Mouse (Mus musculus) heart, embryonic 12.5 days (tissue): ENCODE results near the gene Grb2. TPM values are rescaled to one million over a fixed set of nuclear protein-coding genes. Genes with fewer than 3 reads are reported as not detected.

Source experiments
- ATAC-seq: fragments of 200-750 bp; cut with Nextera tagmentation; 2 replicates; pipeline ENCODE4 v1.8.0; 2017; ENCODE audit warnings: moderate TSS enrichment, moderate library complexity; ENCODE audit not compliant: insufficient number of reproducible peaks, low FRiP score
- H3K27ac ChIP-seq: fragments of 300-500 bp; sonication (generic); 2 replicates; pipeline ENCODE4 v1.5.1; 2016; ENCODE audit warnings: mild to moderate bottlenecking, moderate library complexity; ENCODE audit not compliant: poor library complexity, severe bottlenecking
- H3K27me3 ChIP-seq: fragments of 300-500 bp; sonication (generic); replicated peaks from 2 replicates; pipeline ENCODE4 v1.6.1; 2016; ENCODE audit warnings: mild to moderate bottlenecking, moderate library complexity
- H3K36me3 ChIP-seq: fragments of 300-500 bp; sonication (generic); 2 replicates; pipeline ENCODE4 v1.6.1; 2016; ENCODE audit warnings: mild to moderate bottlenecking, moderate library complexity
- H3K4me1 ChIP-seq: fragments of 300-500 bp; sonication (generic); replicated peaks from 2 replicates; pipeline ENCODE4 v1.6.1; 2016; ENCODE audit warnings: mild to moderate bottlenecking
- H3K4me2 ChIP-seq: fragments of 300-500 bp; sonication (generic); 2 replicates; pipeline ENCODE4 v1.6.1; 2016; ENCODE audit warnings: mild to moderate bottlenecking, moderate library complexity
- H3K4me3 ChIP-seq: fragments of 300-500 bp; sonication (generic); 2 replicates; pipeline ENCODE4 v1.5.1; 2016; ENCODE audit warnings: mild to moderate bottlenecking
- H3K9ac ChIP-seq: fragments of 300-500 bp; sonication (generic); 2 replicates; pipeline ENCODE4 v1.6.1; 2016; ENCODE audit warnings: mild to moderate bottlenecking, moderate library complexity
- H3K9me3 ChIP-seq: fragments of 300-500 bp; sonication (generic); replicated peaks from 2 replicates; pipeline ENCODE4 v1.6.1; 2016; ENCODE audit warnings: mild to moderate bottlenecking, moderate library complexity
- whole genome bisulfite sequencing: fragments of 180-500 bp; shearing (Covaris S2); methylation state at CpG from one replicate; pipeline ENCODE4 v1.1.7; 2016; 5-methylcytosine and 5-hydroxymethylcytosine counted together
- polyA plus RNA-seq: library from polyadenylated mRNA; unstranded; fragments of >200 nt; fragmentation: Nextera tagmentation; extraction: Ambion mirVana; gene quantifications from 2 replicates; pipeline ENCODE4 v1.2.1, GENCODE M21; 2016

The Grb2 gene
- polyA plus RNA-seq, 1 experiment from 2014 or later = 95.9 TPM

- Histone ChIP-seq H3K4me1 (peaks cover 47% of the 10 kb centered on the region), H3K27me3 (no peaks in the 10 kb centered on the region), H3K9me3 (no peaks in the 10 kb centered on the region), H3K4me2 (peak within 1 kb of the TSS; percentile 94), H3K9ac (peak within 1 kb of the TSS; percentile 93), H3K4me3 (peak within 1 kb of the TSS; percentile 89), H3K27ac (peak within 1 kb of the TSS; percentile 84), H3K36me3 (peaks cover 54% of the 10 kb centered on the region)
- ATAC-seq = peak; percentile 98
- under 1% methylated on average over 87 of the region's 93 CpGs for WGBS
Observed at GRCm38 (mm10) chr11:115603476-115604303, 104.7 kb downstream of the Grb2 start, which contains the start of the genes Mrps7 and Gga3. TSS of gene Mrps7 (plus strand) at chr11:115603925. TSS of gene Gga3 (minus strand) at chr11:115604051.

- H3K27ac ChIP-seq = peak overlapping the region; percentile 84
- H3K36me3 ChIP-seq = peaks cover 53% of the 10 kb centered on the region
- peaks cover 47% of the 10 kb centered on the region for H3K4me1 ChIP-seq
- H3K27me3 ChIP-seq = no peaks in the 10 kb centered on the region
- no peak for ATAC-seq
- peak overlapping the region; percentile 93 for H3K9ac ChIP-seq
- H3K9me3 ChIP-seq = no peaks in the 10 kb centered on the region
- H3K4me3 ChIP-seq = peak overlapping the region; percentile 89
- 6% methylated on average over 15 of the region's 15 CpGs for WGBS
- H3K4me2 ChIP-seq = peak overlapping the region; percentile 94
Observed at GRCm38 (mm10) chr11:115603128-115603475, 105.3 kb downstream of the Grb2 start.

- Histone ChIP-seq H3K4me3 (no peak overlapping the region), H3K4me1 (peaks cover 47% of the 10 kb centered on the region), H3K9me3 (no peaks in the 10 kb centered on the region), H3K36me3 (peaks cover 50% of the 10 kb centered on the region), H3K4me2 (peak overlapping the region; percentile 15; the same call in 1 of the 2 replicates), H3K27me3 (no peaks in the 10 kb centered on the region), H3K27ac (no peak overlapping the region), H3K9ac (no peak overlapping the region)
- WGBS = 53% methylated on average over 4 of the region's 4 CpGs
- no peak for ATAC-seq
Observed at GRCm38 (mm10) chr11:115601174-115601573, 107.2 kb downstream of the Grb2 start.

- H3K9ac ChIP-seq = no peak overlapping the region
- ATAC-seq = no peak
- no peak overlapping the region for H3K27ac ChIP-seq
- 85% methylated on average over 15 of the region's 15 CpGs for WGBS
- peaks cover 47% of the 10 kb centered on the region for H3K4me1 ChIP-seq
- peak overlapping the region; percentile 15; the same call in 1 of the 2 replicates for H3K4me2 ChIP-seq
- H3K36me3 ChIP-seq = peaks cover 50% of the 10 kb centered on the region
- no peaks in the 10 kb centered on the region for H3K27me3 ChIP-seq
- H3K9me3 ChIP-seq = no peaks in the 10 kb centered on the region
- H3K4me3 ChIP-seq = no peak overlapping the region
Observed at GRCm38 (mm10) chr11:115600743-115601142, 107.7 kb downstream of the Grb2 start.

GRCm38 (mm10) chr11:115599722-115600121 is 108.7 kb downstream of the Grb2 start:
- Histone ChIP-seq H3K36me3 (peaks cover 51% of the 10 kb centered on the region), H3K4me3 (no peak overlapping the region), H3K27ac (no peak overlapping the region), H3K4me2 (no peak overlapping the region), H3K27me3 (no peaks in the 10 kb centered on the region), H3K4me1 (peaks cover 37% of the 10 kb centered on the region), H3K9me3 (no peaks in the 10 kb centered on the region), H3K9ac (no peak overlapping the region)
- no peak for ATAC-seq
- 83% methylated on average over 7 of the region's 7 CpGs for WGBS

- Histone ChIP-seq H3K4me1 (peaks cover 34% of the 10 kb centered on the region), H3K36me3 (peaks cover 65% of the 10 kb centered on the region), H3K4me2 (no peak overlapping the region), H3K4me3 (no peak overlapping the region), H3K27me3 (no peaks in the 10 kb centered on the region), H3K9ac (no peak overlapping the region), H3K9me3 (no peaks in the 10 kb centered on the region), H3K27ac (no peak overlapping the region)
- 92% methylated on average over 4 of the region's 4 CpGs for WGBS
- no peak for ATAC-seq
Observed at GRCm38 (mm10) chr11:115598309-115598708, 110.1 kb downstream of the Grb2 start.

- no peak overlapping the region for H3K27ac ChIP-seq
- 91% methylated on average over 3 of the region's 3 CpGs for WGBS
- no peak overlapping the region for H3K4me2 ChIP-seq
- no peaks in the 10 kb centered on the region for H3K9me3 ChIP-seq
- H3K4me3 ChIP-seq = no peak overlapping the region
- peaks cover 84% of the 10 kb centered on the region for H3K36me3 ChIP-seq
- no peak overlapping the region for H3K9ac ChIP-seq
- H3K27me3 ChIP-seq = no peaks in the 10 kb centered on the region
- peaks cover 7% of the 10 kb centered on the region; the same call in 1 of the 2 replicates for H3K4me1 ChIP-seq
- ATAC-seq = no peak
Observed at GRCm38 (mm10) chr11:115595209-115595608, 113.2 kb downstream of the Grb2 start.

Other genes with a start within 250 kb of the Grb2 start
- gene Slc16a5, start 246.1 kb downstream of the Grb2 start, polyA plus RNA-seq = 0.17 TPM in 1 of 2 replicates, not detected in the other
- 5.8 and 6.4 TPM in 2 replicates for gene Armc7, start 232.9 kb downstream of the Grb2 start, polyA plus RNA-seq
- 56.2 and 58.2 TPM in 2 replicates for gene Nt5c, start 216.7 kb downstream of the Grb2 start, polyA plus RNA-seq
- 413 and 440 TPM in 2 replicates for gene Jpt1, start 194.2 kb downstream of the Grb2 start, polyA plus RNA-seq
- 673 and 675 TPM in 2 replicates for gene Sumo2, start 172.3 kb downstream of the Grb2 start, polyA plus RNA-seq
- gene Nup85, start 144.2 kb downstream of the Grb2 start, polyA plus RNA-seq = 117 and 132 TPM in 2 replicates
- gene Mrps7, start 104.7 kb downstream of the Grb2 start, polyA plus RNA-seq = 90.4 and 95.4 TPM in 2 replicates
- 19.2 and 21.9 TPM in 2 replicates for gene Gga3, start 104.5 kb downstream of the Grb2 start, polyA plus RNA-seq
- gene Mif4gd, start 95.6 kb downstream of the Grb2 start, polyA plus RNA-seq = 20.9 and 22.0 TPM in 2 replicates
- 39.9 and 42.1 TPM in 2 replicates for gene Slc25a19, start 80.3 kb downstream of the Grb2 start, polyA plus RNA-seq
- 52.4 and 52.5 TPM in 2 replicates for gene Tmem94, start 56.8 kb upstream of the Grb2 start, polyA plus RNA-seq
- 23.5 and 25.3 TPM in 2 replicates for gene Caskin2, start 105.0 kb upstream of the Grb2 start, polyA plus RNA-seq
- gene Tsen54, start 106.1 kb upstream of the Grb2 start, polyA plus RNA-seq = 23.0 and 29.2 TPM in 2 replicates
- gene Llgl2, start 115.5 kb upstream of the Grb2 start, polyA plus RNA-seq = 22.5 and 25.8 TPM in 2 replicates
- gene Myo15b, start 149.8 kb upstream of the Grb2 start, polyA plus RNA-seq = 0.17 and 0.37 TPM in 2 replicates
- 15.0 and 16.6 TPM in 2 replicates for gene Smim5, start 191.4 kb upstream of the Grb2 start, polyA plus RNA-seq
- gene Smim6, start 203.4 kb upstream of the Grb2 start, polyA plus RNA-seq = 0.77 and 1.8 TPM in 2 replicates
- 29.4 and 32.2 TPM in 2 replicates for gene Sap30bp, start 224.7 kb upstream of the Grb2 start, polyA plus RNA-seq
- gene Recql5, start 224.9 kb upstream of the Grb2 start, polyA plus RNA-seq = 13.8 and 17.3 TPM in 2 replicates